Mouse (Mus musculus): ENCODE measurements at regions not wholly inside any gene's neighbourhood (a gene's known extent, or its start where the extent isn't known, plus 50 kb on each side); places are given as distances from the start of the nearest gene placed in this dataset.

- ATAC-seq, result no peak
These were observed 282.2 kb downstream of the Maf start for GRCm38 (mm10) chr8:115425360-115425759.

- no peak for ATAC-seq
These were observed 283.9 kb downstream of the Maf start for GRCm38 (mm10) chr8:115423682-115424081.

GRCm38 (mm10) chr8:115423056-115423455, 284.5 kb downstream of the Maf start:
- ATAC-seq, result no peak

- no peak for ATAC-seq
These were observed 287.1 kb downstream of the Maf start for GRCm38 (mm10) chr8:115420536-115420935.

GRCm38 (mm10) chr8:115420131-115420530, 287.5 kb downstream of the Maf start:
- ATAC-seq, result no peak

- no peak for ATAC-seq
These were observed 289.5 kb downstream of the Maf start for GRCm38 (mm10) chr8:115418056-115418455.

GRCm38 (mm10) chr8:115414061-115414473, 293.5 kb downstream of the Maf start:
- ATAC-seq, result peak; percentile 78

- no peak for ATAC-seq
These were observed 295.8 kb downstream of the Maf start for GRCm38 (mm10) chr8:115411756-115412155.

- ATAC-seq, result no peak
These were observed 296.5 kb downstream of the Maf start for GRCm38 (mm10) chr8:115411061-115411460.

GRCm38 (mm10) chr8:115410191-115410590, 297.4 kb downstream of the Maf start:
- peak; percentile 43 for ATAC-seq

GRCm38 (mm10) chr8:115407535-115407934, 300.1 kb downstream of the Maf start:
- no peak for ATAC-seq

GRCm38 (mm10) chr8:115403601-115404000, 304.0 kb downstream of the Maf start:
- ATAC-seq, result no peak

- no peak for ATAC-seq
These were observed 305.0 kb downstream of the Maf start for GRCm38 (mm10) chr8:115402471-115403197.

Data from activated CD4-positive, CD25-positive, alpha-beta regulatory T cell, adult 4 months (primary cell).